Mouse (Mus musculus) E14TG2a.4 (cell line): ENCODE measurements around the gene Lat2.

Experiments used
- CTCF ChIP-seq: conservative IDR thresholded peaks from 2 replicates; pipeline ENCODE4 v1.5.1; 2014; ENCODE audit warnings: low read length
- POU5F1 ChIP-seq: IDR thresholded peaks from 2 replicates; pipeline ENCODE4 v1.6.1; 2014; ENCODE audit warnings: low read length, borderline replicate concordance

DNA sequence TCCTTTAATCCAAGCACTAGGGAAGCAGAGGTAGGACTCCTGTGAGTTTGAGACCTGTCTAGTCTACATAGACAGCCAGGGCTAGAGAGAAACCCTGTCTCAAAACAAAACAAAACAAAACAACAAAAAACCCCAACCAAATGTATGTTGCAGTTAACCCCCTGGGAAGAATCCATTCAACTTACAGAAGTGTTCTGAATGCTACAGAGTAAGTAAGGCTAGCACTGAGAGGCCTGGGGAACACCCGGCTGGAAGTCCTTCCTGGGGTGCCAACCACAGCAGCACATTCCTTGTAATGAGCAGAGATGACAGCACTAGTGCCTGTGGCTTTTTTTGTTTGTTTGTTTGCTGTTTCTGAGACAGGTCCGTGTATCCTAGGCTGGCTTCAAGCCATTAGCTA lies 18.0 kb upstream of the Lat2 start:
- TF ChIP-seq CTCF: no peak
- no peak for TF ChIP-seq POU5F1
